Mouse (Mus musculus) neural tube, embryonic 13.5 days (tissue): ENCODE measurements at regions not wholly inside any gene's neighbourhood (a gene's known extent, or its start where the extent isn't known, plus 50 kb on each side); places are given as distances from the start of the nearest gene placed in this dataset.

ENCODE experiments used
- ATAC-seq: fragments of 200-750 bp; cut with Nextera tagmentation; 2 replicates; pipeline ENCODE4 v1.8.0; 2017; ENCODE audit warnings: low read depth, mild to moderate bottlenecking, moderate TSS enrichment, moderate library complexity
- H3K27ac ChIP-seq: fragments of 300-500 bp; sonication (generic); replicated peaks from 2 replicates; pipeline ENCODE4 v1.5.1; 2015; ENCODE audit warnings: moderate library complexity, mild to moderate bottlenecking, inconsistent platforms
- H3K27me3 ChIP-seq: fragments of 300-500 bp; sonication (generic); 2 replicates; pipeline ENCODE4 v1.6.1; 2015; ENCODE audit warnings: mild to moderate bottlenecking, inconsistent platforms
- H3K36me3 ChIP-seq: fragments of 300-500 bp; sonication (generic); 2 replicates; pipeline ENCODE4 v1.6.1; 2015; ENCODE audit warnings: mild to moderate bottlenecking, inconsistent platforms
- H3K4me1 ChIP-seq: fragments of 300-500 bp; sonication (generic); replicated peaks from 2 replicates; pipeline ENCODE4 v1.6.1; 2015; ENCODE audit warnings: inconsistent platforms
- H3K4me2 ChIP-seq: fragments of 300-500 bp; sonication (generic); 2 replicates; pipeline ENCODE4 v1.6.1; 2015; ENCODE audit warnings: inconsistent platforms, mild to moderate bottlenecking, moderate library complexity
- H3K4me3 ChIP-seq: fragments of 300-500 bp; sonication (generic); 2 replicates; pipeline ENCODE4 v1.5.1; 2015; ENCODE audit warnings: mild to moderate bottlenecking, inconsistent platforms
- H3K9ac ChIP-seq: fragments of 300-500 bp; sonication (generic); 2 replicates; pipeline ENCODE4 v1.6.1; 2015; ENCODE audit warnings: moderate library complexity, mild to moderate bottlenecking, inconsistent platforms
- H3K9me3 ChIP-seq: fragments of 300-500 bp; sonication (generic); 2 replicates; pipeline ENCODE4 v1.6.1; 2016; ENCODE audit warnings: inconsistent platforms
- WGBS: fragments of 180-500 bp; shearing (Covaris S2); methylation state at CpG from one replicate; pipeline ENCODE4 v1.1.7; 2015; 5-methylcytosine and 5-hydroxymethylcytosine counted together

DNA sequence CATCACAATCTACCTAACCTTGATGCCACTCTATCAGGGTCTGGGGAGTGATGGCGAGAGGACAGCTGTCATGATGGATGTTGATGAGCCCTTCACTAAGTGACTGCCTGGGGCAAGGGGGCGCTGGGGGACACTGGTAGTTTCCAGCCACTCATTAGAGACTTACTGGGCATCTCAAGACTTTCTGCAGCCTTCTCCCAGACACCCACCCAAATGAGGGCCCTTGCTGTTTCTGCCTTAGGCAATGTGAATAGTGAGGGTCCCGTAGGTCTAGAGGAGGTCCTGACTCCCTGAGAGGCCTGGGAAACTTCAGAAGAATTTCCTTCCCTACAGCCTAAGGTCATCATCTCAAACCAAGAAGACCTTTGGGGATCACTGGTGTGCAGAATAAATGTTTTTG, 74.9 kb upstream of the Gm47985 start:
- no peak overlapping the region for H3K27ac ChIP-seq
- H3K27me3 ChIP-seq = no peaks in the 10 kb centered on the region
- 72% methylated on average over 3 of the region's 3 CpGs for WGBS
- no peaks in the 10 kb centered on the region for H3K9me3 ChIP-seq
- H3K4me2 ChIP-seq = no peak overlapping the region
- H3K9ac ChIP-seq = no peak overlapping the region
- H3K4me1 ChIP-seq = peaks cover 5% of the 10 kb centered on the region; the same call in 1 of the 2 replicates
- no peaks in the 10 kb centered on the region for H3K36me3 ChIP-seq
- no peak overlapping the region for H3K4me3 ChIP-seq
- ATAC-seq = no peak

DNA sequence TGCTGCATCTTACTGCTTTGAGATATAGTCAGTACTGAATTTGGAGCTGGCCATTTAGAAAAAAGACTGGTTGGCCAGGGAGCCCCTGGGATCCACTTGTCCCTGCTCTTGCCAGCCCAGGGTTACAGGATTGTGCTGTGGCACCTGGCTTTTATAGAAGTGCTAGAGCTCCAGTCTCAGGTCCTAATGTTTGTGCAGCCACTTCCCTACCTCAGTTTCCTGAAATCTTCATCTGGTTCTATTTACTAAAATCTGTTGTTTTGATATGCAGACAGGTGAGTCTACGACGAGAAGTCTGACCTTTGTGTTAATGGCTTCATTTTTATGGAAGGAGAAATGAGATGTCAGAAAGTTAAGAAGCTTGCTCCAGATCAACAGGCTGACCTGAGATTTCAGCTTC, 73.0 kb upstream of the Gm47985 start:
- no peaks in the 10 kb centered on the region for H3K9me3 ChIP-seq
- no peak overlapping the region for H3K4me3 ChIP-seq
- peaks cover 9% of the 10 kb centered on the region; the same call in 1 of the 2 replicates for H3K4me1 ChIP-seq
- 96% methylated on average over 2 of the region's 2 CpGs for WGBS
- no peak overlapping the region for H3K9ac ChIP-seq
- no peak overlapping the region for H3K4me2 ChIP-seq
- H3K27ac ChIP-seq = no peak overlapping the region
- H3K27me3 ChIP-seq = no peaks in the 10 kb centered on the region
- H3K36me3 ChIP-seq = no peaks in the 10 kb centered on the region
- ATAC-seq = no peak

DNA sequence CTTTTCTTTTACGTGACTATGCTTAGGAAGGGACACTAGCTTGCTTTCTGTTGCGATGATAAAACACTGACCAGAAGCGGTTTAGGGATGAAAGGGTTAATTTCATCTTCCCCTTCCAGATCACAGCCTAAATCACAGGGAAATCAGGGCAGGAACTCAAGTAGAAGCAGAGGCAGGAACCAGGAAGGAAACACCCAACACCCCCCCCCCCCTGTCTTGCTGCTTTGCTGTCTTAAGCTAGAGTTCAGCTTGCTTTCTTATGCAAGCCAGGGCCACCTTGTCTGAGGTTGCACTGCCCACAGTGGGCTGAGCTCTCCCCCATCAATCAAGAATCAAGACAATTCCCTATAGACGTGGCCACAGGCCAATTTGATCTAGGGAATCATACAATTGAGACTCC, 71.9 kb upstream of the Gm47985 start:
- H3K36me3 ChIP-seq = no peaks in the 10 kb centered on the region
- H3K9ac ChIP-seq = no peak overlapping the region
- H3K27me3 ChIP-seq = no peaks in the 10 kb centered on the region
- WGBS = 65% methylated on average over 4 of the region's 4 CpGs
- ATAC-seq = no peak
- H3K9me3 ChIP-seq = no peaks in the 10 kb centered on the region
- H3K4me1 ChIP-seq = peaks cover 9% of the 10 kb centered on the region; the same call in 1 of the 2 replicates
- no peak overlapping the region for H3K27ac ChIP-seq
- H3K4me3 ChIP-seq = no peak overlapping the region
- no peak overlapping the region for H3K4me2 ChIP-seq

DNA sequence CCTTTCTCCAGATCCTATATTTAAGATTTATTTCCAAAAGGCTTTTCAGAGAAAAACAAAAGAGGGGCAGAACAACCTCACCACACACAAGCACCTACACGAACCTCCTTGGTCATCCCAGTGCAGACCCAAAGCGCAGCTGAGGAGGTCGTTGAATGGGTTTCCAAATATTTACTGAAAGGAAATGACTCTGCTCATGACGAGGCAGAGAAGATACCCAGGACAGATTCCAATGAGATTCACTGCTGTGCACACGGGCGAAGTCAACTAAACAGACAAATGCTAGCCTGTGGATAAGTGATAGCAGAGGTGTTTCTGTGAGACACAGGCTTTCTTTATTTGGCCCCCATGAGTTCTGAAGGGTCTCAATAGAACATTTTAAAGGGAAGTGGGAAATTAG, 70.7 kb upstream of the Gm47985 start:
- no peak overlapping the region for H3K4me2 ChIP-seq
- 54% methylated on average over 6 of the region's 6 CpGs for WGBS
- H3K9me3 ChIP-seq = no peaks in the 10 kb centered on the region
- H3K27me3 ChIP-seq = no peaks in the 10 kb centered on the region
- H3K9ac ChIP-seq = no peak overlapping the region
- H3K4me1 ChIP-seq = peaks cover 9% of the 10 kb centered on the region; the same call in 1 of the 2 replicates
- no peak overlapping the region for H3K27ac ChIP-seq
- no peak overlapping the region for H3K4me3 ChIP-seq
- no peak for ATAC-seq
- H3K36me3 ChIP-seq = no peaks in the 10 kb centered on the region

DNA sequence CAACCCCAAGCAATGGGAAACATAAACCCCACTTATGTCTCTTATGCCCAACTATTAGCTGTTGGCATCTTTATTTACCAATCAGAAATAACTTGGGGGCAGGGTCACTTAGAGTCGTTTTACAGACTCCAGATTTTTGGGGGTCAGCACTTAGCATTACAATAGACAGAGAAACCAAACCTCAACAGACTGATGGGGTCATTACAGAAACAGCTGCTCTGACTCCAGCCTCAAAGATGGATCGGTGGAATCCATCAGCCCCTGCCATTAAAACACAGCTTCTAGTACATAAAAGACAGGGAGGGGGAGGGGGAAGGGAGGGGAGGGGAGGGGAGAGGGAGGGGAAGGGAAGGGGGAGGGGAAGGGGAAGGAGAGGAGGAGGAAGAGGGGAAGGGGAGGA, 69.9 kb upstream of the Gm47985 start:
- WGBS = 9% methylated on average over 2 of the region's 2 CpGs
- ATAC-seq = no peak
- no peak overlapping the region for H3K9ac ChIP-seq

DNA sequence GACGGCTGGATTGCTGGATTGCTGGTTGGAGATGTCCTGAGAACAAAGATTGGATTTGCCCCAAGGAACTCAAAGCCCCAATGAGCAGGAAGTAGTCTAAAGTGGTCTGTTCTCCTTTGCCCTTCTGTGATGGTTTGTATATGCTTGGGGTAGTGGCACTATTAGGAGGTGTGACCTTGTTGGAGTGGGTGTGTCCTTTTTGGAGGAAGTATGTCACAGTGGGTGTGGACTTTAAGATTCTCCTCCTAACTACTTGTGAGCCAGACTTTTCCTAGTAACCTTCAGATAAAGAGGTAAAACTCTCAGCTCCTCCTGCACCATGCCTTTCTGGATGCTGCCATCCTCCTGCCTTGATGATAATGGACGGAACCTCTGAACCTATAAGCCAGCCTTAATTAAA, 69.1 kb upstream of the Gm47985 start:
- Histone ChIP-seq H3K9ac (no peak overlapping the region), H3K27me3 (no peaks in the 10 kb centered on the region), H3K4me2 (no peak overlapping the region), H3K4me3 (no peak overlapping the region), H3K27ac (no peak overlapping the region), H3K36me3 (no peaks in the 10 kb centered on the region), H3K9me3 (no peaks in the 10 kb centered on the region), H3K4me1 (peaks cover 9% of the 10 kb centered on the region; the same call in 1 of the 2 replicates)
- 65% methylated on average over 2 of the region's 2 CpGs for WGBS
- no peak for ATAC-seq

More for the DNA sequence above, 69.9 kb upstream of the Gm47985 start:
- H3K27ac ChIP-seq = no peak overlapping the region
- H3K4me3 ChIP-seq = no peak overlapping the region
- H3K36me3 ChIP-seq = no peaks in the 10 kb centered on the region
- H3K4me2 ChIP-seq = no peak overlapping the region
- no peaks in the 10 kb centered on the region for H3K9me3 ChIP-seq
- H3K27me3 ChIP-seq = no peaks in the 10 kb centered on the region
- peaks cover 9% of the 10 kb centered on the region; the same call in 1 of the 2 replicates for H3K4me1 ChIP-seq

DNA sequence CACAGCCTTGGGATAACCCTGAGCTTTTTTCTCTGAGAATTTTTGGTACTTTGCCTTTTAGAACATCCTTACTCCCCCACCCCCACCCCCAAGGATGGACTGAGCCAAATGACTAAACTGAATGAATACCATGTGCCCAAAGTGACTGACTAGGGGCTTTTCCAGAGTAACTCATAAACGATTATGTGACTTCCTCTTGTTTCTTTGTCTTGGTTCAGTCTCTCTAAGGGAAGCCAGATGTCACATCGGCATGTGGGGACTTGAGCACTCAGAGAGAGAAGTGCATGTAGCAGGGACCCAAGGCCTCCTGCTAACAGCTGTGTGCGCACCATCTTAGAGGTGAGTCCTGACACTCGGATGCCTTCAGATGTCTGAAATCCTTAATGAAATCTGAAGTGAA, 63.8 kb upstream of the Gm47985 start:
- H3K27me3 ChIP-seq = no peaks in the 10 kb centered on the region
- H3K4me3 ChIP-seq = no peak overlapping the region
- no peaks in the 10 kb centered on the region for H3K4me1 ChIP-seq
- H3K36me3 ChIP-seq = no peaks in the 10 kb centered on the region
- H3K4me2 ChIP-seq = no peak overlapping the region
- WGBS = 58% methylated on average over 4 of the region's 4 CpGs
- no peak overlapping the region for H3K9ac ChIP-seq
- no peak overlapping the region for H3K27ac ChIP-seq
- no peak for ATAC-seq
- no peaks in the 10 kb centered on the region for H3K9me3 ChIP-seq

DNA sequence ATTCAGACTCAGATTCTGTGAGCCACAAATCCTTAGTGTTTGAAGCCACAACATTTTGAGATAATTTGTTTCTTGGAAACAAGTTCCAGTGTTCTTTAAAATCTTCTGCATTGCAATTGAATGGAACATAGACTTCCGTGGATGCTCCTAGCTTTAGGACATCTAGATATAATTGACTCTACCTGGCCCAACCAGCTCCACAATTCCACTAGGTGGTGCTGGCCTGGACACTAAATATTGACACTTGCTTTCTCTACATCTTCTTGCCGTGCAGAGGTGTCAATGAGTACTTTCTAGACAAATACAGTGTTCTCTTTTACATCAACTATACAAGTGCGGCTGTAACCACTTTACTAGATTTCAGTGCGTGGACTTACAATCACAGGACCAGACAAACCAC, 63.4 kb upstream of the Gm47985 start:
- H3K4me1 ChIP-seq = no peaks in the 10 kb centered on the region
- no peak overlapping the region for H3K4me3 ChIP-seq
- H3K27ac ChIP-seq = no peak overlapping the region
- no peak for ATAC-seq
- H3K36me3 ChIP-seq = no peaks in the 10 kb centered on the region
- 91% methylated on average over 4 of the region's 4 CpGs for WGBS
- no peaks in the 10 kb centered on the region for H3K27me3 ChIP-seq
- H3K4me2 ChIP-seq = no peak overlapping the region
- no peak overlapping the region for H3K9ac ChIP-seq
- H3K9me3 ChIP-seq = no peaks in the 10 kb centered on the region

DNA sequence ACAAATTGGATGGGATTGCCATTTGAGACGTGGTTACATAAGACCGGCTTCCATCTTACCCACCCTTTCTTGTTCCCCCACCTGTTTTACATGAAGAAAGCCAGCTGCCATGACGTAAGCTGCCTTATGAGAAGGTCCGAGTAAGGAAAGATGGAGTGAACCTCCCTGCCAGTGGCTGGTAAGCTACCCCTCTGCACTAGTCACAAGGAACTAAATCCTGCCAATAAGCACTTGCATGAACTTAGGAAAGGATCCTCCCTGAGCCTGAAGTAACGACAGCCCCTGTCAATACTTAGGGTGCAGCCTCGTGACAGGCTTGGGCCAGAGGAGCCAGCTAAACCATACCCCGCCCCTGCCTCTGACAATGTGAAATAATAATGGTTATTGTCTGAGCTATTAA, 62.8 kb upstream of the Gm47985 start:
- H3K9me3 ChIP-seq = no peaks in the 10 kb centered on the region
- H3K4me1 ChIP-seq = no peaks in the 10 kb centered on the region
- H3K4me3 ChIP-seq = no peak overlapping the region
- no peak overlapping the region for H3K4me2 ChIP-seq
- no peaks in the 10 kb centered on the region for H3K36me3 ChIP-seq
- no peak overlapping the region for H3K9ac ChIP-seq
- ATAC-seq = no peak
- WGBS = 90% methylated on average over 7 of the region's 7 CpGs
- H3K27ac ChIP-seq = no peak overlapping the region
- H3K27me3 ChIP-seq = no peaks in the 10 kb centered on the region

DNA sequence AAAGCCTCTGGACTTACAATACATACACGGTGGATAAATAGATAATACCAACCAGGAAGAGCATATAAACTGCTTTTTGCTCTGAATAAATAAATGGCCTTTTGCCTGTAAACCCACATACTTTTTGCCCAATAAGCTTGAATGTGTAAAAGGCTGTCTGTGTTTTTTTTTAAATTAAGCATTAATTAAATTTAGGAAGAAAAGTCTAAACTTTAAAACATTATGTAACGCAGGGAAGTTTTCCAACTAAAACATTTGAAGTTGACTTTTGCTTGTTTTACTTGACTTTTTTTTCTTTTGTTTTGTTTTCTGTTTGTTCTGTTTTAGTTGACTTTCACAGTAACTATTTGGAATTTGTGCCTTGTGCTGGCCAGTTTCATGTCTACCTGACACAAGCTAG, 60.7 kb upstream of the Gm47985 start:
- no peak overlapping the region for H3K27ac ChIP-seq
- H3K9ac ChIP-seq = no peak overlapping the region
- H3K27me3 ChIP-seq = no peaks in the 10 kb centered on the region
- ATAC-seq = no peak
- no peaks in the 10 kb centered on the region for H3K36me3 ChIP-seq
- no peak overlapping the region for H3K4me3 ChIP-seq
- 98% methylated on average over 2 of the region's 2 CpGs for WGBS
- no peaks in the 10 kb centered on the region for H3K9me3 ChIP-seq
- H3K4me1 ChIP-seq = no peaks in the 10 kb centered on the region
- no peak overlapping the region for H3K4me2 ChIP-seq

DNA sequence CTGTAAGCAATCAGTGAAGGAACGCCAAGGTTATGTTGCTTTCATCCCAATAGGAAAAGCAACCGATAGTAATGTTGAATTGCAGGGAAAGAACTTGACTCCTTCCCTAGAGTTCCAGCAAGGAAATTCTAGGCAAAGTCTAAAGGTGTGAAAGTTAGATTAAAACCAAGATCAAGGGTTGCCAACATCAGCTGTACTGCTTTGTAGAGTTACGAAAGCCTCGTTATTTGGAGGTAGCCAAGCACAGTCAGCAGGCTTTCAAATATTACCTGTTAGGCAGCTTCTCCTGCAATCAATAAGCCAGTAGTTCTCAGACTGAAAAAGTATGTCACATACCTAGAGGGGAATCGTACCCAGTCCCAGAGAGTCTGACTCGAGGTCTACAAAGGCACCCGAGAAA, 58.4 kb upstream of the Gm47985 start:
- H3K9ac ChIP-seq = no peak overlapping the region
- ATAC-seq = no peak
- no peaks in the 10 kb centered on the region for H3K27me3 ChIP-seq
- no peak overlapping the region for H3K27ac ChIP-seq
- no peak overlapping the region for H3K4me3 ChIP-seq
- WGBS = 96% methylated on average over 7 of the region's 7 CpGs
- H3K4me2 ChIP-seq = no peak overlapping the region
- H3K4me1 ChIP-seq = no peaks in the 10 kb centered on the region
- H3K9me3 ChIP-seq = no peaks in the 10 kb centered on the region
- H3K36me3 ChIP-seq = no peaks in the 10 kb centered on the region

DNA sequence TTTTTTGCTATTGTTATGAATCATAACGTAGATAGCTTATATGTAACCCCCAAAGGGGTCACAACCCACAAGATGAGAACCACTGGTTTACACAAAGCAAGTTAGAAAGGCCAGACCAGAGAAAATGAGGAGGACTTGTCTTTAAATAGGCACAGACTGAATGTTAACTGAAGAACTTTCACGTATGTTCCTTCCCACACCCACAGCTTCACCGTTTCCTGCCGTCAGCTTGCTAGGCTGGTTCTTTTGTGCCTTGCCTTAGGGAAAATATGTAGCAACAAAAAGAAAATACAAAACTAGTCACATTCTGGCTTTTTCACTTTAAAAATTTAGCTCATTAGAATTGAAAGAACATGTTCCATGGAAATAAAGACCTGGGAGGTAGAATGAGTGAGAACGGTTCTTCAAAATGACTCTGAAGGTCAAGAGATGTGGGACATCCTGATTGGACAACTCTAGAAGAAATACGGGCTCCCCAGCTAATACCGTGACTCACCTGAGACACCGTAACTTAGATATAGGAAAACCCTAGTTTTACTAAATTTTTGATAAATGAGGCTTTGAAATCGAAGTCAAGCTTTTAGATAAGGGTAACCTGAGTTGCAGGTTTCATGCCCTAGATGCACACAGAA, 57.2 kb upstream of the Gm47985 start:
- Histone ChIP-seq H3K36me3 (no peaks in the 10 kb centered on the region), H3K9ac (no peak overlapping the region), H3K9me3 (no peaks in the 10 kb centered on the region), H3K4me1 (no peaks in the 10 kb centered on the region), H3K27ac (no peak overlapping the region), H3K27me3 (no peaks in the 10 kb centered on the region), H3K4me2 (no peak overlapping the region), H3K4me3 (no peak overlapping the region)
- no peak for ATAC-seq
- 91% methylated on average over 9 of the region's 9 CpGs for WGBS

DNA sequence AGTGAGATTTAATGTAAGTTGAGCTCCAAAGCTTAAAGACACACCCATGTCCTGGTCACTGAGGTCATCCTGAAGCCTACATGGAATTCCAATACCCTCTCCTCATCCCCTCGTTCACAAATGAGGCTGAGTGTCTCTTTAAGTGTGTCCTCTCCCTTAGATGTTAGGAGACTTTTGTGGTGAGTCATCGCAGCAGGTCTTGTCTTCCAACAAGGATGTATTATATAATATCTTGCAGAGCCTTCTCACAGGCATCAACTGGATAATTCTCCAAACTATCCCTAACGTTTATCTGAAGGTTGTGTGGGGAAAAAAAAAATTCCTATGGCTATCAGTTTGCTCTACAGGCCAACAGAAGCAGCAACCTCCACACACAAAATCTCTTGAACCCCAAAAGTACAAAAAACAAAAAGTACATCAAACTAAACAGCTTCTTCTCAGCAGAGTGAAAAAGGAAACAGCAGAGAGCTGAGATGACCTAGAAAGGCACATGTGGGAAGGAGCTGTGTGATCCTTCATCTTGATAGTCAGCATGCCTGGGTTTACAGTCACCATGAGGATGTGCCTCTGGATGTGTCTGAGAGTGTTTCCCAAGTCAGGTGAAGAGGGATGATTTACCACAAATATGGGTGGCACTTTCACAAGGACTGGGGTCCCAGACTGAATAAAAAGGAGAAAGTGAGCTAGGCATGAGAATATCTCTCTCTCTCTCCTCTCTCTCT, 56.4 kb upstream of the Gm47985 start:
- H3K9ac ChIP-seq = no peak overlapping the region
- H3K36me3 ChIP-seq = no peaks in the 10 kb centered on the region
- H3K27ac ChIP-seq = no peak overlapping the region
- H3K4me2 ChIP-seq = no peak overlapping the region
- no peaks in the 10 kb centered on the region for H3K27me3 ChIP-seq
- no peaks in the 10 kb centered on the region for H3K9me3 ChIP-seq
- no peaks in the 10 kb centered on the region for H3K4me1 ChIP-seq
- no peak for ATAC-seq
- WGBS = 79% methylated on average over 3 of the region's 3 CpGs
- no peak overlapping the region for H3K4me3 ChIP-seq
